ENCODE assay signal across 8 mouse cellular contexts in genomic region chr9:56501721-56502542, GRCm38 (mm10).
DNase-seq lines count a peak whose midpoint lies in the region; ATAC-seq lines count a peak whose summit lies in the region.

No protein-coding gene starts in this region.

- H3K27ac ChIP-seq in hindbrain, embryonic 13.5 days: peak overlapping the region; percentile 70

- peaks cover under 1% of the 10 kb centered on the region; the same call in 1 of the 2 replicates for H3K36me3 ChIP-seq in hindbrain, embryonic 13.5 days

- peak; percentile 42 to 53 for DNase-seq in cerebellum, postnatal 10 days
- DNase-seq in R1 (ENCODE audit: low read depth, low spot score): peak; percentile 51
- DNase-seq in lung, postnatal 14 days: peak; percentile 50
- no peak for DNase-seq in B cell, adult 2 months
- no peak for DNase-seq in right cerebral cortex, adult 2 months (ENCODE audit: low spot score in 2 of 2)
- DNase-seq in spleen, adult 18-20 months: no peak

- H3K27me3 ChIP-seq in hindbrain, embryonic 13.5 days: no peaks in the 10 kb centered on the region

- no peak overlapping the region for H3K4me3 ChIP-seq in hindbrain, embryonic 13.5 days

- H3K9me3 ChIP-seq in hindbrain, embryonic 13.5 days: no peaks in the 10 kb centered on the region

- peak overlapping the region; percentile 21; the same call in 1 of the 2 replicates for H3K4me2 ChIP-seq in hindbrain, embryonic 13.5 days

- 48% methylated on average over 10 of the region's 10 CpGs for whole genome bisulfite sequencing in hindbrain, embryonic 13.5 days

- H3K4me1 ChIP-seq in hindbrain, embryonic 13.5 days (replicated peaks): peaks cover 59% of the 10 kb centered on the region

- H3K9ac ChIP-seq in hindbrain, embryonic 13.5 days: peak overlapping the region; percentile 13; the same call in 1 of the 2 replicates

- ATAC-seq in cerebellum, adult (ENCODE audit: insufficient number of reproducible peaks, low FRiP score, low TSS enrichment): no peak
- no peak for ATAC-seq in hindbrain, embryonic 13.5 days (ENCODE audit: low FRiP score)

Comparison
In these comparisons a context has a peak if more than half of its experiments do, and no peak if none do; other contexts are left out.
1. DNase-seq: peak in cerebellum, postnatal 10 days (2 of 2), R1 (single experiment) and lung, postnatal 14 days (single experiment); none in B cell, adult 2 months (0 of 2), right cerebral cortex, adult 2 months (0 of 2) and spleen, adult 18-20 months (0 of 2).